Mouse (Mus musculus) neural tube, embryonic 12.5 days (tissue): ENCODE measurements around the gene Irf7. TPM values are rescaled to one million over a fixed set of nuclear protein-coding genes. Genes with fewer than 3 reads are reported as not detected.
A peak's percentile ranks its signal among the peaks of the same experiment; 100 is the strongest.

Source experiments
- ATAC-seq: fragments of 200-750 bp; cut with Nextera tagmentation; 2 replicates; pipeline ENCODE4 v1.8.0; 2017; ENCODE audit warnings: low read depth, mild to moderate bottlenecking, moderate TSS enrichment, moderate library complexity; ENCODE audit not compliant: low FRiP score
- H3K27ac ChIP-seq: fragments of 300-500 bp; sonication (generic); 2 replicates; pipeline ENCODE4 v1.5.1; 2016
- H3K27me3 ChIP-seq: fragments of 300-500 bp; sonication (generic); replicated peaks from 2 replicates; pipeline ENCODE4 v1.6.1; 2016; ENCODE audit warnings: mild to moderate bottlenecking
- H3K36me3 ChIP-seq: fragments of 300-500 bp; sonication (generic); 2 replicates; pipeline ENCODE4 v1.6.1; 2016; ENCODE audit warnings: mild to moderate bottlenecking
- H3K4me1 ChIP-seq: fragments of 300-500 bp; sonication (generic); 2 replicates; pipeline ENCODE4 v1.6.1; 2016
- H3K4me2 ChIP-seq: fragments of 300-500 bp; sonication (generic); replicated peaks from 2 replicates; pipeline ENCODE4 v1.6.1; 2016; ENCODE audit warnings: mild to moderate bottlenecking
- H3K4me3 ChIP-seq: fragments of 300-500 bp; sonication (generic); 2 replicates; pipeline ENCODE4 v1.5.1; 2016
- H3K9ac ChIP-seq: fragments of 300-500 bp; sonication (generic); 2 replicates; pipeline ENCODE4 v1.6.1; 2016; ENCODE audit warnings: mild to moderate bottlenecking
- H3K9me3 ChIP-seq: fragments of 300-500 bp; sonication (generic); 2 replicates; pipeline ENCODE4 v1.6.1; 2016; ENCODE audit warnings: mild to moderate bottlenecking
- WGBS: fragments of 180-500 bp; shearing (Covaris S2); methylation state at CpG from one replicate; pipeline ENCODE4 v1.1.7; 2016; 5-methylcytosine and 5-hydroxymethylcytosine counted together
- polyA plus RNA-seq: library from polyadenylated mRNA; unstranded; fragments of >200 nt; fragmentation: Nextera tagmentation; extraction: Ambion mirVana; gene quantifications from 2 replicates; pipeline ENCODE4 v1.2.1, GENCODE M21; 2016

Gene Irf7
- polyA plus RNA-seq = 1.0 and 1.7 TPM in 2 replicates

DNA sequence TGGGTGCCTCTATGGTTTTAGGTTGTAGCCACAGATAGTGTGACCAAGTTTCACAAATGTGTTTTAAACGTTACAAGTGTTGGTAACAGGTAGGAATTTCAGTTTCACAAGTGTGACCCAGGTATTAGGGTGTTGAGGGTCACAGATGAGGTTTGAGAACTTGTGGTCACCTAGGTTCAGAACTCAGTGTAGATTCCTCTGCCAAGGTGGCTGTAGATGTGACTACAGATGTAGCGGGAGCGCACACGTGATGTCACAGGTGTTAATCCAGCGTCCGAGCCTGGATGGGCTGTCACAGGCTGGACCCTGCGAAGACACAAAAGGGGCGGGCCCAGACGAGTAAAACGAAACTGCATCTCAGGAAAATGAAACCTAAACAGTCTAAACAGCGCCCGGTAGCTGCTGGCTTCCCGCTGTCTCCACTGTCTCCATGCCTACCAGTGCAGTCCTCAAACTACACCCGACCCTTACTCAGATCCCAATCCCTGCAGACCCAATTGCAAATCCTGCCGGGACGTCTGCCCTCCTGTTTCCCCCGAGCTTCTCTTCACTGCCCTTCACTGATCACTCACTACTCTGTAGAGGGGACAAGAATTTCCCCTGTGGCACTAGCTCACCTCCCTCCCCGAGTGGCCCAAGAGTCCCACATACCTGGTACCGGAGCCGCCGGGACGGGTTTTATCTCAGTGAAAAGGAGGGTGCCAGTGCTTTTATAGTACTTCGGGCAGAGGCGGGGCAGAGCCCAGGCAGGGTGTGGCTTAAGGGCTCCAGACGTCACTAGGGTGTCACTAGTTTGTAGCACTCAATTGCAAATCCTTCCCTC is at the start of gene Irf7:
Gene Irf7 (minus strand): TSS at position 743 of the 823 bp plus-strand sequence.
- 12% methylated on average over 25 of the region's 25 CpGs for WGBS
- no peaks in the 10 kb centered on the region for H3K27me3 ChIP-seq
- H3K4me1 ChIP-seq = peaks cover 12% of the 10 kb centered on the region
- peak within 1 kb of the TSS; percentile 40; the same call in 1 of the 2 replicates for H3K9ac ChIP-seq
- peaks cover 36% of the 10 kb centered on the region for H3K36me3 ChIP-seq
- no peaks in the 10 kb centered on the region for H3K9me3 ChIP-seq
- peak within 1 kb of the TSS; percentile 61 for H3K4me2 ChIP-seq
- H3K4me3 ChIP-seq = peak within 1 kb of the TSS; percentile 29; the same call in 1 of the 2 replicates
- ATAC-seq = no peak
- no peak within 1 kb of the TSS for H3K27ac ChIP-seq

DNA sequence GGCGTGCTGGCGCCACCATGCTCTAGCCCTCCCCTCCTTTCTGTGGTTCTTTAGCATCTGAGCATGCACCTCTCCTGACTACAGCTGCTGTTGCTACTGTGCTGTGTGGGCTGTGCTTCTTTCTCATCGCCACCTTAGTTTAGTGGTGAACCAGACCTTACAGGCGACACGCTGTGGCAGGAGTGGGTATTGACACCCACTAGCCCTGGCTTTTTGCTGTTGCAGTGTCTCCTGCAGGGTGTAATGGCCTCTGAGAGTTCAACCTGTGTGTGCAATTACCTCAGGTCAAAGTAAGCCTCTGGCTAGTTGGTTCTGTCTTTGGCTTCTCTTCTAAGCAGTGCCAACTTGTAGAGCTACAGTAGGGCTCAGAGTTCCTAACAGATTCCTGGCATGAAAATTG is 49.7 kb upstream of the Irf7 start:
- Histone ChIP-seq H3K4me3 (no peak overlapping the region), H3K4me1 (no peaks in the 10 kb centered on the region), H3K9ac (no peak overlapping the region), H3K4me2 (no peak overlapping the region), H3K9me3 (no peaks in the 10 kb centered on the region), H3K27ac (no peak overlapping the region), H3K27me3 (no peaks in the 10 kb centered on the region), H3K36me3 (peaks cover 95% of the 10 kb centered on the region)
- WGBS = 82% methylated on average over 5 of the region's 5 CpGs
- no peak for ATAC-seq

DNA sequence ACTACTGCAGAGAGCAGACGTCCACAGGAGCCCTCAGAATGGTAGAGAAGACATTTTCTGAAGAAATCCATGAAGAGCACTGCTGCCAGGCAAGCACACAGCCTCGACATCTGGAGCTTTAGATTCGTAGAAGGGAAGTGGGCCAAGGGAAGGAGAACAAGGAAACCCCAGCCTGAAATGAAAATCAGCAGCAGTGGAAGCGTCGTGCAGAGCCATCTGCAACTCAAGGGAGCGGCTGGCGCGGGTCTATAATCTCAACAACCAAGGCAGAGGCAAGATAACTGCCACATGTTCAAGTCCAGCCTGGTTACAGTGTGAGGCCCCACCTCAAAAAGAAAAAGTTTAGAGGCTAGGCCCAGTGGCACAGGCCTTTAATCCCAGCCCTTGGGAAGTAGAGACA is 48.8 kb upstream of the Irf7 start:
- H3K9ac ChIP-seq = no peak overlapping the region
- no peaks in the 10 kb centered on the region for H3K9me3 ChIP-seq
- WGBS = 93% methylated on average over 8 of the region's 8 CpGs
- H3K36me3 ChIP-seq = peaks cover 95% of the 10 kb centered on the region
- ATAC-seq = no peak
- H3K27me3 ChIP-seq = no peaks in the 10 kb centered on the region
- no peaks in the 10 kb centered on the region for H3K4me1 ChIP-seq
- H3K27ac ChIP-seq = no peak overlapping the region
- H3K4me3 ChIP-seq = no peak overlapping the region
- no peak overlapping the region for H3K4me2 ChIP-seq

DNA sequence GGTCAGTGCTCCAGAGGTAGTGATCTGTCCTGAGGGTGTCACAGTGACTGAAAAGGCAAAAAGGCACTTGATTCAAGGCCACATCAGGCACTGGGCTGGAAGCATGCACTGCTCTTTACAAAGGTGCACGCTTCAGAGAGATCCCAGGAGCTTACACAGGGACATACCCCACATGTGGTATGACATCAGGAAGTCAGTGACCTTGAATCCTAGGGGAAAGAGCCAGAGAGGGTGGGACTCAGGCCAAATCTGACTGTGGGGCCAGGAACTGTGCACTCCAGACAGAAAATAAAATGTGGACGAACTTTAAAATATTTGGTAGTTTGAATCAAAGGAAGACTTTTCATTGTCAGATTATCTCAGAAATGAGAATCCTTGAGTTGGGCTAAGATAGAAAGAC is 48.1 kb upstream of the Irf7 start:
- H3K4me1 ChIP-seq = no peaks in the 10 kb centered on the region
- no peak for ATAC-seq
- 95% methylated on average over 2 of the region's 2 CpGs for WGBS
- H3K27me3 ChIP-seq = no peaks in the 10 kb centered on the region
- no peak overlapping the region for H3K27ac ChIP-seq
- peaks cover 95% of the 10 kb centered on the region for H3K36me3 ChIP-seq
- H3K9me3 ChIP-seq = no peaks in the 10 kb centered on the region
- no peak overlapping the region for H3K4me2 ChIP-seq
- no peak overlapping the region for H3K4me3 ChIP-seq
- no peak overlapping the region for H3K9ac ChIP-seq

DNA sequence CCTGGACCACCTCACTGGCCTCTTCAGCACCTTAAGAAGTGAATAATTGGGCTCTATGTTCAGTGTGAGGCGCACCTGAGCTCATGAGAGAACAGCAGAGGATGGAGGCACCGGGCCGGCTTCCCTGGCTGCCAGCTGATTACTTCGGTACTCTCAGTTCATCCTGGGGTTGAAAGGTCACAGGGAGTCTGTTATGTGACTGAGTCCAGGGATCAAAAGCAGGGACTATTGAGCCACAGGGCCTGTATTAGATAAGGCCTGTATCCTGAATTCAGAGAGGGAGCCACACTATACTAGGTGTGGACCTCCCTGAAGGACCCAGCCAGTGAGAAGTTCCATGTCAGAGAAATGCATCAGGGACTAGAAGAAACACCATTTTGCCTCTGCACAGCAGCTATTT is 38.3 kb upstream of the Irf7 start:
- H3K36me3 ChIP-seq = peaks cover 90% of the 10 kb centered on the region
- no peak for ATAC-seq

DNA sequence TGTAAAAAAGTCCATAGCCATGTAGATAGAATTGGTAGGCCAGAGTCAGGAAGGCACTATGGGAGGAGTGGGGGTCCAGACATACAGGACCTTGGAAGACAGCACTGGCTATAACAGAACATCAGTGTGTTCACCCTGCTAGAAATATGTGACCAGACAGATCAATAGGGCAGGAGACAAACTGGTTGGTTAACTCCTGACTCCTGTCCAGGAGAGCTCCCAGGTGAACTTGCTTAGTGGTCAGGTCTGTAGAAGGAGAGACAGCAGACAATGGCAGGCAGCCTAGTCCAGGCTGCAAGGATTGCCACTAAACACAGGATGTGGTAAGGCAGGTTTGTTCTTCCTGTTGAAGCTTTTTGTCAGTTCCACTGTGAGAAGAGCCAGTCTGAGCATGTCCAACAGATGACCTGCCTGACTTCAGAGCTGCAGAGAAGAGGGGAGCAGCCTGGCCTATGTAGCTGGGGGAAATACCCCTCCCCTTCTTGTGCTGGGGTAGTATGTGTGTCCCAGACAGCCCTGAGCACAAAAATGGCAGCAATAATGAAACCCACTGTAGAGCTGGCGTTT is 36.5 kb upstream of the Irf7 start:
- Histone ChIP-seq H3K27me3 (no peaks in the 10 kb centered on the region), H3K4me1 (no peaks in the 10 kb centered on the region), H3K4me3 (no peak overlapping the region), H3K4me2 (no peak overlapping the region), H3K27ac (no peak overlapping the region), H3K9ac (no peak overlapping the region), H3K9me3 (no peaks in the 10 kb centered on the region), H3K36me3 (peaks cover 82% of the 10 kb centered on the region)
- ATAC-seq = no peak
- 81% methylated on average over 1 of the region's 1 CpGs for WGBS

More for the DNA sequence above, 38.3 kb upstream of the Irf7 start:
- WGBS = 92% methylated on average over 4 of the region's 4 CpGs
- no peak overlapping the region for H3K4me3 ChIP-seq
- no peaks in the 10 kb centered on the region for H3K27me3 ChIP-seq
- no peaks in the 10 kb centered on the region for H3K9me3 ChIP-seq
- H3K4me1 ChIP-seq = no peaks in the 10 kb centered on the region
- H3K27ac ChIP-seq = no peak overlapping the region
- H3K4me2 ChIP-seq = no peak overlapping the region
- H3K9ac ChIP-seq = no peak overlapping the region

DNA sequence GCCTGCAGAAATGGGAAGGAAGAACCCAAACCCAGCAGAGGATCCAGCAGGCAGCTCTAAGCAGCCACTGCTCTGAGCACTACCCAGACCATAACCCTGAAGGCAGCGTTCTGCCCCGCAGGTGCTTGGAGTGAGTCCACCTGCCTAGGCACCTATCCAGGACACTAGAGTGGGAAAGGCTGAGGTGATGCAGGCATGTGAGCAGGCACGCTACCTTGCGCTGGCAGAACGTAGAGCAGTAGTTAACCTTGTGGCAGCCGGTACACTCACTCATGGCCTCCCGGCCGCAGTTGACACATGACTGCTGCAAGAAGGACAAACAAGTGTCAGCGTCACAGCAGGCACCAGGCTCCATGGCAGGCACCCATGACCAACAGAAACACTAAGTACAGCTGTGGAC is 35.1 kb upstream of the Irf7 start:
- peaks cover 78% of the 10 kb centered on the region for H3K36me3 ChIP-seq
- WGBS = 96% methylated on average over 9 of the region's 9 CpGs
- ATAC-seq = no peak

DNA sequence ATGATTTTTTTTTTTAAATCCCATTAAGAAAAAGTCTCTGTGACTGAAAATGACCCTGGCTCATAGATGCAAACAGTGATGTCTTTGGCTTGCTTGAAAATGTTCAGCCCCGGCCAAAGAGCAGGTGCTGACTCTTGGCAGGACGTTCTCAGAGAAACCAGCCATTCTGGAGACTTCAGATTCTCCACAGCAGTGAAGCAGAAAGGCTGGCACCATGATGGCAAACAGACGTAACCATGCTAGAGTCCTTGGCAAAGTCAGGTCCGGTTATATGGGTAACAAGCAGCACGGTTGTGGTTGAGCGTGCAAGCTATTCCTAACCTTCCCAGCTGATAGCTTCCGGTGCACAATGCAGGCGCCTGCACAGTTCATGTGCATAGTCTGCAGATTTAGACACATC is 32.9 kb upstream of the Irf7 start:
- H3K9ac ChIP-seq = no peak overlapping the region
- ATAC-seq = no peak
- no peak overlapping the region for H3K4me2 ChIP-seq
- no peak overlapping the region for H3K27ac ChIP-seq
- no peaks in the 10 kb centered on the region for H3K9me3 ChIP-seq
- 96% methylated on average over 8 of the region's 8 CpGs for WGBS
- peaks cover 57% of the 10 kb centered on the region for H3K36me3 ChIP-seq
- H3K4me3 ChIP-seq = no peak overlapping the region
- H3K4me1 ChIP-seq = peaks cover 6% of the 10 kb centered on the region
- peaks cover 20% of the 10 kb centered on the region for H3K27me3 ChIP-seq

More for the DNA sequence above, 35.1 kb upstream of the Irf7 start:
- no peak overlapping the region for H3K4me2 ChIP-seq
- H3K4me3 ChIP-seq = no peak overlapping the region
- H3K4me1 ChIP-seq = no peaks in the 10 kb centered on the region
- H3K27me3 ChIP-seq = no peaks in the 10 kb centered on the region
- no peaks in the 10 kb centered on the region for H3K9me3 ChIP-seq
- no peak overlapping the region for H3K9ac ChIP-seq
- H3K27ac ChIP-seq = no peak overlapping the region

DNA sequence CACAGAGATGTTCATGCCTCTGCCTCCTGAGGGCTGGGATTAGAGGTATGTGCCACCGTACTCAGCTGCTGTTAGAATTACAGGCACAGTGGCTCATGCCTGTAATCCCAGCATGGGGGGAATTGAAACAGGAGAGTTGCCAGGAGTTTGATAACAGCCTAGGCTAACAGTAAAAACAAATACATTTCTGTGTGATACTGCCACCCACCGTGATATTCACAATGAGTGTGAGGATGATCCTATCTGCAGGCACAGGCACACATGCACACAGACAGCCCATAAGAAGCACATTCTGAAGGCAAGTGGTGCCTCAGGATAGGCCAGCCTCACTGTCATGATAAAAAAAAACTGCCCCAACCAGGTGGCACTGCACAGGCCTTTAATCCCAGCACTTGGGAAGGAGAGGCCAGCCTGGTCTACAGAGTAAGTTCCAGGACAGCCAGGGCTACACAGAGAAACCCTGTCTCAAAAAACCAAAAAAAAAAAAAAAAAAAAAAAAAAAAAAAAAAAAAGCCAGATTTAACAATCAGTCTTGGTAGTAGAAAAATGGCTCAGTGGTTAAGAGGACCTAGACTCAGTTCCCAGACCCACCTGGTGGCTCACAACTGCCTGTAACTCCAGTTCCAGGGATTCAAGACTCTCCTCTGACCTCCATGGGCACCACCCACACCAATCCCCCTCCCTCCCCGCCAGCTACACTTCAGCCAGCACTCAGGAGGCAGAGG is 31.8 kb upstream of the Irf7 start:
- Histone ChIP-seq H3K9ac (no peak overlapping the region), H3K36me3 (peaks cover 50% of the 10 kb centered on the region), H3K4me3 (no peak overlapping the region), H3K27ac (no peak overlapping the region), H3K9me3 (no peaks in the 10 kb centered on the region), H3K27me3 (peaks cover 31% of the 10 kb centered on the region), H3K4me2 (no peak overlapping the region), H3K4me1 (peaks cover 16% of the 10 kb centered on the region)
- no peak for ATAC-seq
- 77% methylated on average over 3 of the region's 3 CpGs for WGBS

DNA sequence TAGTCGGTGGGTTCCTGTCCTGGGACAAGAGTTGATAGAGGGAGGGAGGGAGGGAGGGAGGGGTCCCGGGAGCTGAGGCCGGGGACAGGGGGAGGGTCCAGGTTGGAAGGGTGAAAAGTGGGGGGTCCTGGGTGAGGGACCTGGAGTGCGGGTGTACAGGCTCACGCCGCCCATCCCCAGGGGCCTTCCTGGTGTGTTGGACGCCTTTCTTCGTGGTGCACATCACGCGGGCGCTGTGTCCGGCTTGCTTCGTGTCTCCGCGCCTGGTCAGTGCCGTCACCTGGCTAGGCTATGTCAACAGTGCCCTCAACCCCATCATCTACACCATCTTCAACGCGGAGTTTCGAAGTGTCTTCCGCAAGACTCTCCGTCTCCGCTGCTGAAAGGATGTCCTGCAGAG is 28.2 kb upstream of the Irf7 start:
- Histone ChIP-seq H3K9ac (peak overlapping the region; percentile 38; the same call in 1 of the 2 replicates), H3K36me3 (peaks cover 18% of the 10 kb centered on the region), H3K4me1 (peaks cover 31% of the 10 kb centered on the region), H3K4me3 (peak overlapping the region; percentile 29), H3K27ac (no peak overlapping the region), H3K9me3 (no peaks in the 10 kb centered on the region), H3K27me3 (peaks cover 59% of the 10 kb centered on the region), H3K4me2 (peak overlapping the region; percentile 68)
- ATAC-seq = no peak; the same call in 1 of the 2 replicates
- 6% methylated on average over 22 of the region's 22 CpGs for WGBS

DNA sequence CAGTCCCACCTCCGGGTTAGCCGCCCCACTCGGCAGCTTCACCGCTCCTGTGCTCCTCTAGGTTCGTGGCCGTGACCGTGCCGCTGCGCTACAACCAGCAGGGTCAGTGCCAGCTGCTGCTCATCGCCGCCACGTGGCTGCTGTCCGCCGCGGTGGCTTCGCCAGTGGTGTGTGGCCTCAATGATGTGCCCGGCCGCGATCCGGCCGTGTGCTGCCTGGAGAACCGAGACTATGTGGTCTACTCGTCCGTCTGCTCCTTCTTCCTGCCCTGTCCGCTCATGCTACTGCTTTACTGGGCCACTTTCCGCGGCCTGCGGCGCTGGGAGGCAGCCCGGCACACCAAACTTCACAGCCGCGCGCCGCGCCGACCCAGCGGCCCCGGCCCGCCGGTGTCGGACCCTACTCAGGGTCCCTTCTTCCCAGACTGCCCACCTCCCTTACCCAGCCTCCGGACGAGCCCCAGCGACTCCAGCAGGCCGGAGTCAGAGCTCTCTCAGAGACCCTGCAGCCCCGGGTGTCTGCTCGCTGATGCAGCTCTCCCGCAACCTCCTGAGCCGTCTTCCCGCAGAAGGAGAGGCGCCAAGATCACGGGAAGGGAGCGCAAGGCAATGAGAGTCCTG is 27.7 kb upstream of the Irf7 start:
- Histone ChIP-seq H3K27ac (no peak overlapping the region), H3K9ac (peak overlapping the region; percentile 38; the same call in 1 of the 2 replicates), H3K4me2 (peak overlapping the region; percentile 68), H3K36me3 (peaks cover 14% of the 10 kb centered on the region), H3K4me3 (peak overlapping the region; percentile 29), H3K9me3 (no peaks in the 10 kb centered on the region), H3K4me1 (peaks cover 31% of the 10 kb centered on the region), H3K27me3 (peaks cover 59% of the 10 kb centered on the region)
- ATAC-seq = peak; percentile 42; the same call in 1 of the 2 replicates
- WGBS = under 1% methylated on average over 53 of the region's 53 CpGs
